Mouse (Mus musculus) limb, embryonic 13.5 days (tissue): ENCODE data around the gene Sigirr. TPM values are rescaled to one million over a fixed set of nuclear protein-coding genes. Genes with fewer than 3 reads are reported as not detected.

ENCODE experiments used
- ATAC-seq: fragments of 200-750 bp; cut with Nextera tagmentation; 2 replicates; pipeline ENCODE4 v1.8.0; 2017; ENCODE audit warnings: low read depth, moderate number of reproducible peaks, moderate TSS enrichment; ENCODE audit not compliant: low FRiP score
- H3K27ac ChIP-seq: fragments of 300-500 bp; sonication (generic); 2 replicates; pipeline ENCODE4 v1.5.1; 2015; ENCODE audit warnings: inconsistent platforms, mild to moderate bottlenecking, moderate library complexity
- H3K27me3 ChIP-seq: fragments of 300-500 bp; sonication (generic); 2 replicates; pipeline ENCODE4 v1.6.1; 2015; ENCODE audit warnings: mild to moderate bottlenecking, inconsistent platforms
- H3K36me3 ChIP-seq: fragments of 300-500 bp; sonication (generic); 2 replicates; pipeline ENCODE4 v1.6.1; 2015; ENCODE audit warnings: inconsistent platforms, mild to moderate bottlenecking, moderate library complexity
- H3K4me1 ChIP-seq: fragments of 300-500 bp; sonication (generic); 2 replicates; pipeline ENCODE4 v1.6.1; 2015; ENCODE audit warnings: inconsistent platforms
- H3K4me2 ChIP-seq: fragments of 300-500 bp; sonication (generic); replicated peaks from 2 replicates; pipeline ENCODE4 v1.6.1; 2015; ENCODE audit warnings: inconsistent platforms, mild to moderate bottlenecking, moderate library complexity
- H3K4me3 ChIP-seq: fragments of 300-500 bp; sonication (generic); 2 replicates; pipeline ENCODE4 v1.5.1; 2015; ENCODE audit warnings: moderate library complexity, mild to moderate bottlenecking, inconsistent platforms
- H3K9ac ChIP-seq: fragments of 300-500 bp; sonication (generic); 2 replicates; pipeline ENCODE4 v1.6.1; 2015; ENCODE audit warnings: mild to moderate bottlenecking, inconsistent platforms
- H3K9me3 ChIP-seq: fragments of 300-500 bp; sonication (generic); 2 replicates; pipeline ENCODE4 v1.6.1; 2016; ENCODE audit warnings: inconsistent platforms
- WGBS: fragments of 180-500 bp; shearing (Covaris S2); methylation state at CpG from one replicate; pipeline ENCODE4 v1.1.7; 2015; 5-methylcytosine and 5-hydroxymethylcytosine counted together
- polyA plus RNA-seq: library from polyadenylated mRNA; unstranded; fragments of >200 nt; fragmentation: Nextera tagmentation; extraction: Ambion mirVana; gene quantifications from 2 replicates; pipeline ENCODE4 v1.2.1, GENCODE M21; 2015

Gene Sigirr
- polyA plus RNA-seq, 1 experiment from 2014 or later = 2.7 TPM

DNA sequence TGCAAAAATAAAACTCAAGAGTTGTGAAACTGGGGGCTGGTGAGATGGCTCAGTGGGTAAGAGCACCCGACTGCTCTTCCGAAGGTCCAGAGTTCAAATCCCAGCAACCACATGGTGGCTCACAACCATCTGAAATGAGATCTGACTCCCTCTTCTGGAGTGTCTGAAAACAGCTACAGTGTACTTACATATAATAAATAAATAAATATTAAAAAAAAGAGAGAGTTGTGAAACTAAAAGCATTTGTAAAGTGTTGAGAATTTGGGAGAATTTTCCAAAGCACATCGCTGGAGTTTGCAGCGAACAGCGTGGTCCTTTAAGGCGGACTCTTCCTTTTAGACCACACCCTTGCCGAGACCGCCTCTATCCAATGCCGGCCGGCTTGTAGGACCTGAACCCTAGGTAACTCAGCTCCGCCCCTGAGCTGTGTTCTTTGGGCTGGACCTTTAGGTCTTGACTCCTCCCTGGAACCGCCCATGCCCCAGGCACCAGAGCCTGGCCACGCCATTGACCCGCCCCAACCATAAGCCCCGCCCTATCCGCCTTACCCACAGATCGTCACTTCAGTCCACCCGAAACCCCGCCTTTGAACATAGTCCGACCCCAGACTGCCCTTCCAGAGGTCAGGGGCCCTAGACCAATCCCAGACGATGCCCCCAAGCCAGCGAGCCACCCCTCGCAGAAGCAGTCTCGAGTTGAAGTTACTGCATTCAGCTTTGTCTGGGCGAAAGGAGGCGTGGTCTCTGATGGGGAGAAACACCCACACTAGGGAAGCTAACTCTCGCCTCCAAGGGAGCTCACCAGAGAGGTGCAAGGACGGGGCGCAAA, 22.5 kb upstream of the Sigirr start:
- peak; percentile 99 for ATAC-seq
- Histone ChIP-seq H3K9ac (peak overlapping the region; percentile 76), H3K9me3 (no peaks in the 10 kb centered on the region), H3K27me3 (peaks cover 5% of the 10 kb centered on the region; the same call in 1 of the 2 replicates), H3K4me1 (peaks cover 4% of the 10 kb centered on the region), H3K4me2 (peak overlapping the region; percentile 76), H3K4me3 (peak overlapping the region; percentile 60), H3K27ac (peak overlapping the region; percentile 83), H3K36me3 (no peaks in the 10 kb centered on the region)
- WGBS = 1% methylated on average over 29 of the region's 29 CpGs

GRCm38 (mm10) chr7:141122245-141122644, 21.9 kb upstream of the Sigirr start, which contains the start of gene Ptdss2:
Gene Ptdss2, plus strand, starts transcription at chr7:141122382.
- no peaks in the 10 kb centered on the region for H3K36me3 ChIP-seq
- H3K9ac ChIP-seq = peak within 1 kb of the TSS; percentile 76
- no peaks in the 10 kb centered on the region for H3K9me3 ChIP-seq
- H3K4me2 ChIP-seq = peak within 1 kb of the TSS; percentile 76
- H3K27me3 ChIP-seq = peaks cover 12% of the 10 kb centered on the region
- WGBS = 44% methylated on average over 14 of the region's 14 CpGs
- H3K27ac ChIP-seq = peak within 1 kb of the TSS; percentile 83
- peaks cover 7% of the 10 kb centered on the region for H3K4me1 ChIP-seq
- ATAC-seq = no peak
- peak within 1 kb of the TSS; percentile 60 for H3K4me3 ChIP-seq

- H3K27ac ChIP-seq = no peak overlapping the region
- no peak for ATAC-seq
- 82% methylated on average over 5 of the region's 5 CpGs for WGBS
- H3K4me2 ChIP-seq = no peak overlapping the region
- H3K9ac ChIP-seq = no peak overlapping the region
- H3K4me3 ChIP-seq = no peak overlapping the region
- no peaks in the 10 kb centered on the region for H3K9me3 ChIP-seq
- no peaks in the 10 kb centered on the region for H3K36me3 ChIP-seq
- peaks cover 7% of the 10 kb centered on the region for H3K4me1 ChIP-seq
- H3K27me3 ChIP-seq = peaks cover 21% of the 10 kb centered on the region
Measured at GRCm38 (mm10) chr7:141121051-141121531, 20.7 kb upstream of the Sigirr start.

GRCm38 (mm10) chr7:141120605-141121004, 20.2 kb upstream of the Sigirr start:
- Histone ChIP-seq H3K36me3 (no peaks in the 10 kb centered on the region), H3K27ac (no peak overlapping the region), H3K9ac (no peak overlapping the region), H3K9me3 (no peaks in the 10 kb centered on the region), H3K4me3 (no peak overlapping the region), H3K27me3 (peaks cover 21% of the 10 kb centered on the region), H3K4me1 (peaks cover 7% of the 10 kb centered on the region), H3K4me2 (no peak overlapping the region)
- 90% methylated on average over 3 of the region's 3 CpGs for WGBS
- no peak for ATAC-seq

- Histone ChIP-seq H3K4me3 (no peak overlapping the region), H3K27me3 (peaks cover 21% of the 10 kb centered on the region), H3K4me2 (no peak overlapping the region), H3K36me3 (no peaks in the 10 kb centered on the region), H3K9me3 (no peaks in the 10 kb centered on the region), H3K9ac (no peak overlapping the region), H3K27ac (no peak overlapping the region), H3K4me1 (peaks cover 7% of the 10 kb centered on the region)
- WGBS = 70% methylated on average over 3 of the region's 3 CpGs
- ATAC-seq = no peak
Measured at GRCm38 (mm10) chr7:141119487-141119886, 19.1 kb upstream of the Sigirr start.

- peak within 1 kb of the TSS; percentile 43; the same call in 1 of the 2 replicates for H3K9ac ChIP-seq
- ATAC-seq = no peak
Measured at GRCm38 (mm10) chr7:141117636-141118035, 17.3 kb upstream of the Sigirr start, which contains the start of gene Ano9. Gene Ano9, minus strand, starts transcription at chr7:141117806.

GRCm38 (mm10) chr7:141115874-141116273, 15.5 kb upstream of the Sigirr start:
- Histone ChIP-seq H3K27me3 (peaks cover 21% of the 10 kb centered on the region), H3K9me3 (no peaks in the 10 kb centered on the region), H3K4me1 (peaks cover 3% of the 10 kb centered on the region; the same call in 1 of the 2 replicates), H3K27ac (no peak overlapping the region), H3K9ac (no peak overlapping the region), H3K4me3 (no peak overlapping the region), H3K36me3 (no peaks in the 10 kb centered on the region), H3K4me2 (no peak overlapping the region)
- 85% methylated on average over 9 of the region's 9 CpGs for WGBS
- no peak for ATAC-seq

More at GRCm38 (mm10) chr7:141117636-141118035, 17.3 kb upstream of the Sigirr start, which contains the start of gene Ano9:
- H3K9me3 ChIP-seq = no peaks in the 10 kb centered on the region
- H3K4me3 ChIP-seq = peak within 1 kb of the TSS; percentile 1; the same call in 1 of the 2 replicates
- peak within 1 kb of the TSS; percentile 45 for H3K4me2 ChIP-seq
- no peaks in the 10 kb centered on the region for H3K36me3 ChIP-seq
- H3K27ac ChIP-seq = no peak within 1 kb of the TSS
- peaks cover 7% of the 10 kb centered on the region; the same call in 1 of the 2 replicates for H3K4me1 ChIP-seq
- peaks cover 21% of the 10 kb centered on the region for H3K27me3 ChIP-seq
- 12% methylated on average over 8 of the region's 9 CpGs for WGBS

GRCm38 (mm10) chr7:141103161-141103560, 2.8 kb upstream of the Sigirr start:
- Histone ChIP-seq H3K36me3 (no peaks in the 10 kb centered on the region), H3K27ac (no peak overlapping the region), H3K4me3 (no peak overlapping the region), H3K4me1 (peaks cover 11% of the 10 kb centered on the region), H3K9me3 (no peaks in the 10 kb centered on the region), H3K9ac (no peak overlapping the region), H3K4me2 (no peak overlapping the region), H3K27me3 (peaks cover 51% of the 10 kb centered on the region)
- 65% methylated on average over 3 of the region's 3 CpGs for WGBS
- no peak for ATAC-seq

- Histone ChIP-seq H3K9me3 (no peaks in the 10 kb centered on the region), H3K4me3 (no peak overlapping the region), H3K27ac (no peak overlapping the region), H3K27me3 (peaks cover 56% of the 10 kb centered on the region), H3K4me1 (peaks cover 19% of the 10 kb centered on the region), H3K4me2 (no peak overlapping the region), H3K36me3 (no peaks in the 10 kb centered on the region), H3K9ac (no peak overlapping the region)
- no peak for ATAC-seq
- 78% methylated on average over 5 of the region's 5 CpGs for WGBS
Measured at GRCm38 (mm10) chr7:141097177-141097576, 3.2 kb downstream of the Sigirr start.

GRCm38 (mm10) chr7:141096649-141097056, 3.7 kb downstream of the Sigirr start:
- H3K4me3 ChIP-seq = no peak overlapping the region
- no peak for ATAC-seq
- peaks cover 21% of the 10 kb centered on the region for H3K4me1 ChIP-seq
- H3K9ac ChIP-seq = no peak overlapping the region
- peaks cover 56% of the 10 kb centered on the region for H3K27me3 ChIP-seq
- no peaks in the 10 kb centered on the region for H3K9me3 ChIP-seq
- H3K4me2 ChIP-seq = peak overlapping the region; percentile 7; the same call in 1 of the 2 replicates
- WGBS = 48% methylated on average over 6 of the region's 6 CpGs
- no peak overlapping the region for H3K27ac ChIP-seq
- no peaks in the 10 kb centered on the region for H3K36me3 ChIP-seq

DNA sequence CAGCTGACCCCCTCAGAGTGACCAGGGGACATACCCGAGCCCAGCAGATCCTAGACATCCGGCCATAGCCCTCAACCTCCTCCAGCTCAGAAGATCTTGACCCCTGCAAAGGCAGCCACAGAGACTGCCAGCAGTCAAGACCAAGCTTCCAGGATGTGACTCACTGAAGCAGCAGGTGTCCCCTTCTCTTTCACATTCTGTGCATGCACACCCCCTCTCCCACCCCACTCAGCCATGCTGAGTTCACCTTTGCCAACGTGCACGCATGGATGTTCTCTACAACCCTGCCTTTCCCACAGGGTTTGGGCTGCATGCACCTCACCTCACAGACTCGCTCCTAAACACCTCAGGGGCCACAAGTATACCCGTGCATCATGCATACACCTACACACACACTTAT, 4.4 kb downstream of the Sigirr start:
- Histone ChIP-seq H3K27ac (no peak overlapping the region), H3K27me3 (peaks cover 56% of the 10 kb centered on the region), H3K4me3 (no peak overlapping the region), H3K9me3 (no peaks in the 10 kb centered on the region), H3K4me1 (peaks cover 21% of the 10 kb centered on the region), H3K4me2 (peak overlapping the region; percentile 7; the same call in 1 of the 2 replicates), H3K36me3 (no peaks in the 10 kb centered on the region), H3K9ac (no peak overlapping the region)
- ATAC-seq = no peak
- WGBS = 73% methylated on average over 6 of the region's 6 CpGs

DNA sequence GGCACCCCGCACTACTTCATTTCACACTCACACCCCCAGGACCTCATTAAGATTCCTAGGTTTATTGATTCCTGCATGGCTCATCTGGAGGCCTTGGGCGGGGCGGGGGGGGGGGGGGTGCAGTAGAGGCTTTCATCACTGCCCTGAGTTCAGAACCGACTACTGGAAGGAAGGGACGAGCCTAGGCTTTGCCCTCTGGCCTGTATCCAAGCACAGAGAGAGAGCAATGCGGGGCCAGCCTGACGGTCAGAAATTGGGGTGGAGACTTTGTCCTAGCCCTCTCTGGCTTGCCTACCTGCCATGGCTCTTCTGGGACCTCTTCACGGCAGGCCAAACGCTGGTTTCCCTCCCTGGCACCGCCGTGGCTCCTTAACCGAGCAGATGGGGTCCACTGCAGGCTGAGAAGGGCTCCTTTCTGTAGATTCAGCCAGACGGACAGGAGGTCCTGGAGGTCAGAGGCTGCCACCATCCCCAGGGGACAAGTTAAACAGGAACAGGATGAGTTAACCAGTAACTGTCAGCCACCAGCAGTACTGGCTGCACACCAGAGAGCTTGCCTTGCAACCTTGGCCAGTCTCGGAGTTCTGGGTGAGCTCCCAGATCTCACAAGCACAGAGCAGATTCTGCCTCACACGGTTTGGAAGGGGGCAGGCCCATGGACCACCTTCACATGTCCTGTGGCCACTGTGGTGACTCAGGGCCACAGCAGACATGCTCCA, 5.7 kb downstream of the Sigirr start:
- H3K4me2 ChIP-seq = no peak overlapping the region
- H3K4me3 ChIP-seq = no peak overlapping the region
- peaks cover 56% of the 10 kb centered on the region for H3K27me3 ChIP-seq
- H3K9me3 ChIP-seq = no peaks in the 10 kb centered on the region
- H3K36me3 ChIP-seq = no peaks in the 10 kb centered on the region
- 56% methylated on average over 15 of the region's 15 CpGs for WGBS
- no peak overlapping the region for H3K27ac ChIP-seq
- no peak for ATAC-seq
- peaks cover 12% of the 10 kb centered on the region for H3K4me1 ChIP-seq
- H3K9ac ChIP-seq = no peak overlapping the region
